Mouse (Mus musculus) intestine, postnatal 0 days (tissue): ENCODE results near the gene Robo1. TPM values are rescaled to one million over a fixed set of nuclear protein-coding genes. Genes with fewer than 3 reads are reported as not detected.
A peak's percentile ranks its signal among the peaks of the same experiment; 100 is the strongest.

Experiments
- ATAC-seq: fragments of 200-750 bp; cut with Nextera tagmentation; 2 replicates; pipeline ENCODE4 v1.8.0; 2017; ENCODE audit warnings: mild to moderate bottlenecking, moderate TSS enrichment, moderate library complexity
- H3K27ac ChIP-seq: fragments of 300-500 bp; sonication (generic); 2 replicates; pipeline ENCODE4 v1.5.1; 2014; ENCODE audit warnings: mild to moderate bottlenecking, low read depth, low read length, moderate library complexity
- H3K27me3 ChIP-seq: fragments of 300-500 bp; sonication (generic); replicated peaks from 2 replicates; pipeline ENCODE4 v1.6.1; 2014; ENCODE audit warnings: low read length, mixed read lengths; ENCODE audit not compliant: control insufficient read depth, insufficient read depth
- H3K36me3 ChIP-seq: fragments of 300-500 bp; sonication (generic); 2 replicates; pipeline ENCODE4 v1.6.1; 2014; ENCODE audit warnings: mild to moderate bottlenecking, moderate library complexity; ENCODE audit not compliant: control insufficient read depth, insufficient read depth
- H3K4me1 ChIP-seq: fragments of 300-500 bp; sonication (generic); replicated peaks from 2 replicates; pipeline ENCODE4 v1.6.1; 2014; ENCODE audit warnings: antibody characterized with exemption, low read length, mixed read lengths; ENCODE audit not compliant: control insufficient read depth, insufficient read depth
- H3K4me2 ChIP-seq: fragments of 300-500 bp; sonication (generic); replicated peaks from 2 replicates; pipeline ENCODE4 v1.6.1; 2014; ENCODE audit warnings: low read depth, mild to moderate bottlenecking, moderate library complexity
- H3K4me3 ChIP-seq: fragments of 300-500 bp; sonication (generic); 2 replicates; pipeline ENCODE4 v1.5.1; 2014; ENCODE audit warnings: low read depth, low read length
- H3K9ac ChIP-seq: fragments of 300-500 bp; sonication (generic); 2 replicates; pipeline ENCODE4 v1.6.1; 2014; ENCODE audit warnings: mild to moderate bottlenecking, low read depth, low read length
- H3K9me3 ChIP-seq: fragments of 300-500 bp; sonication (generic); 2 replicates; pipeline ENCODE4 v1.6.1; 2016; ENCODE audit warnings: mixed run types; ENCODE audit not compliant: control insufficient read depth
- CTCF ChIP-seq: sonication (generic); IDR thresholded peaks from 2 replicates; pipeline ENCODE4 v1.5.1; 2016; ENCODE audit warnings: low read depth, mild to moderate bottlenecking, control low read depth, antibody characterized with exemption, moderate library complexity
- WGBS: fragments of 180-500 bp; shearing (Covaris S2); extraction: QIAGEN DNeasy Blood & Tissue Kit; methylation state at CpG from one replicate; pipeline ENCODE4 v1.1.7; 2014; 5-methylcytosine and 5-hydroxymethylcytosine counted together
- polyA plus RNA-seq: library from polyadenylated mRNA; unstranded; fragments of >200 nt; fragmentation: Nextera tagmentation; extraction: Ambion mirVana; gene quantifications from 2 replicates; pipeline ENCODE4 v1.2.1, GENCODE M21; 2015

Gene Robo1
- polyA plus RNA-seq, 1 experiment from 2014 or later, result 2.7 TPM

DNA sequence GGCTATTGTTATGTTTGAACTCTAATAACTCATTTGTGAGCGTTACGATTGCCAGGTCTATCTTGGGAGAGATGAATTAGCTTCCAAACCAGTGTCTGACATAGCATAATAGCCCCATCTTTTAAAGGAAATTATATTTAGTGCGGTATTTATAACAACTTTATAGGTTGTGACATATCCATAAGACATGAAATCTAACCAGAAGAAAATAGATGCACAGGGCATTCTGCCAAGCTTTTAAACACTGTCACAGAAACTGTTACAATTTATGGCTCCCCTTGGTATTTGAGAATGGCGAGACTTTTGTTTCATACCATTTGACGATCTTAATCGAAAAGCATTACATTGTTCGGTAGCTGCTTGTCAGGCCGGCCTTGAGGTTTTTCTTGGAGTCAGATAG, 632.7 kb downstream of the Robo1 start:
- 58% methylated on average over 8 of the region's 8 CpGs for WGBS
- no peak overlapping the region for H3K4me2 ChIP-seq
- no peaks in the 10 kb centered on the region for H3K4me1 ChIP-seq
- no peaks in the 10 kb centered on the region for H3K36me3 ChIP-seq
- no peak overlapping the region for H3K27ac ChIP-seq
- no peaks in the 10 kb centered on the region for H3K9me3 ChIP-seq
- H3K27me3 ChIP-seq, result no peaks in the 10 kb centered on the region
- H3K9ac ChIP-seq, result no peak overlapping the region
- TF ChIP-seq CTCF, result no peak
- ATAC-seq, result no peak
- no peak overlapping the region for H3K4me3 ChIP-seq

DNA sequence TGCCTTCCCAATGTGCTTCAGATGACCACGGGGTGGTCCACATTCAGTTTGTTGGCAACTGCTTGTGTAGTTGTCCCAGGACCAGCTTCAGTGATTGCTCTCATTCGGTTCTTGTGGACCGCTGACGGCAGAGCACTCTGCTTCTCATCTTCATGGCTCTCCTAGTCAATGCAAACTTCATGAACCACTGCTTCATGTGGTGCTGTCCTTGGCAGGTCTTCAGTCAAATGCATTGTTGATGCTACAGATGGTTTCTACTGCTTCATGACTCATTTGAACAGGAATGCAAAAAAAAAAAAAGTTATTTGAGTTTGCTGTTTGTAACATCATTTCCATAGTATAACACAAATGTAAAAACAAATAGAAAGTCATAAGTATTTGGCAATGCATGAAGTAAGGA, 636.3 kb downstream of the Robo1 start:
- Histone ChIP-seq H3K4me3 (no peak overlapping the region), H3K27me3 (no peaks in the 10 kb centered on the region), H3K9ac (no peak overlapping the region), H3K36me3 (no peaks in the 10 kb centered on the region), H3K4me1 (no peaks in the 10 kb centered on the region), H3K27ac (no peak overlapping the region), H3K4me2 (no peak overlapping the region), H3K9me3 (no peaks in the 10 kb centered on the region)
- 69% methylated on average over 4 of the region's 4 CpGs for WGBS
- TF ChIP-seq CTCF, result no peak
- no peak for ATAC-seq

DNA sequence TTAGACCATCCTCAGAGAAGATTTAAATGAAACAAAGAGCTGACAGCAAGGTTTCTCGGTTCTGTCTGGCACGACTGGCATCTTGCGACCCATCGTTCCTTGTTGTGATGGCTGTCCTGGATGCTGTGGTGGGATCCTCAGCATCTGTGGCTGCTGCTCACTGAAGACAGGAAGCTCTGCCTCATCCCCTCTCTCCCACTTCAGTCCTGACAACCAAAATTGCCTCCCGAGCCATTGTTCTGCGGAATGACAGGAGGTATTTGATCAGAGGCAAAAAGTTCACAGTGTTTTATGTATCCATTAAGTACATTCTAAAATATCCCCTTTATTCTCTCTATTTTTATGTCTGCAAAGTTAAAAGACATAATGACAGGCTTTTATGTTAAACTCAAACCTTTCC, 643.9 kb downstream of the Robo1 start:
- Histone ChIP-seq H3K4me3 (no peak overlapping the region), H3K36me3 (no peaks in the 10 kb centered on the region), H3K27me3 (no peaks in the 10 kb centered on the region), H3K4me2 (no peak overlapping the region), H3K4me1 (no peaks in the 10 kb centered on the region), H3K9ac (no peak overlapping the region), H3K9me3 (no peaks in the 10 kb centered on the region), H3K27ac (no peak overlapping the region)
- no peak for ATAC-seq
- TF ChIP-seq CTCF, result no peak
- whole genome bisulfite sequencing, result 92% methylated on average over 6 of the region's 6 CpGs

DNA sequence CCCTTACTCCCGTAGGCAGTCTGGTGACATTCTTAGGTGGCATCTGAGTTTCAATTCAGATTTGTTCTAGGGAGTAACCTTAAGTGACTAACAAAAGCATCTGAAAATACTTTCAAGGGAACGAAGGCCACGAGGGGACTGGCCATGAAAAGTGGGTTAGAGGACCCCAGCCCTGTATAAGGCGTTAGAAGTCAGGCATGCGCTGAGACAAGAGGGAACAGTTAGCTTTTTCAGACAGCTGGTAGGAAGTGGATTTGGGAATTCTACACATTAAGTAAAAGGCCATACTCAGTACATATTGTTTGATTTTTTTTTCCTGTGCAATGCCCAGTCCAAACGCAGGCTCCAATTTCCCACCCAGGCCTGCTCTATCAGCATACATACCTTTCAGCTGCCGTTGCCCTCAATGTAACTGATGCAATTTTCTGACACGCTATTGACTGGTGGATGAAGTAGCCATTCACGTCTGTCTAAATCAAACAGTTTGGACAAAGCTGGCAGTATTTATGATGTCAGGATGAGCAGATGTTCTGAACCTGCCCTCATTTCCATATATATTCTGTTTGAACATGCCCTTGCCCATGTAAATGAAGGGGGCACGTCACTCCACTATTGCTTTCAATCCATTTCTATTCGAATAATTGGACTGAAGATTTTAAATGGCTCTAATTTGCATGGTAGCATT, 651.1 kb downstream of the Robo1 start:
- Histone ChIP-seq H3K27ac (no peak overlapping the region), H3K36me3 (no peaks in the 10 kb centered on the region), H3K4me2 (no peak overlapping the region), H3K4me1 (no peaks in the 10 kb centered on the region), H3K9ac (no peak overlapping the region), H3K9me3 (no peaks in the 10 kb centered on the region), H3K4me3 (no peak overlapping the region), H3K27me3 (no peaks in the 10 kb centered on the region)
- 87% methylated on average over 11 of the region's 11 CpGs for WGBS
- TF ChIP-seq CTCF, result no peak
- ATAC-seq, result no peak

DNA sequence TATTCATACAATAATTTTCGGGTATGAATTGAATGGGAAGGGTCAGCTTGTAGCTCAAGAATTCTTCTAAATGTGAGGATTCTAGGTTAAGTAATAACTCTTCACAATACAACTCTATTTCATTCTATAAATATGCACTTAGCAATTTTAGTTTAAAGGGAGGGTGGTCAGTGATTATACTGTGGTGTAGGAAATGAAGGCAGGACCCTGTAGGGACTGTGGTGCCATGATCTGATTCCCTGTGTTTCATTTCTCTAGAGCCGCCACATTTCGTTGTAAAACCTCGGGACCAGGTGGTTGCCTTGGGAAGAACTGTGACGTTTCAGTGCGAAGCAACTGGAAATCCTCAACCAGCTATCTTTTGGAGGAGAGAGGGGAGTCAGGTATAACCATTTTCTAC, 651.7 kb downstream of the Robo1 start:
- WGBS, result 92% methylated on average over 6 of the region's 6 CpGs
- ATAC-seq, result no peak
- Histone ChIP-seq H3K27ac (no peak overlapping the region), H3K27me3 (no peaks in the 10 kb centered on the region), H3K36me3 (no peaks in the 10 kb centered on the region), H3K4me3 (no peak overlapping the region), H3K4me1 (no peaks in the 10 kb centered on the region), H3K4me2 (no peak overlapping the region), H3K9ac (no peak overlapping the region), H3K9me3 (no peaks in the 10 kb centered on the region)
- TF ChIP-seq CTCF, result no peak

DNA sequence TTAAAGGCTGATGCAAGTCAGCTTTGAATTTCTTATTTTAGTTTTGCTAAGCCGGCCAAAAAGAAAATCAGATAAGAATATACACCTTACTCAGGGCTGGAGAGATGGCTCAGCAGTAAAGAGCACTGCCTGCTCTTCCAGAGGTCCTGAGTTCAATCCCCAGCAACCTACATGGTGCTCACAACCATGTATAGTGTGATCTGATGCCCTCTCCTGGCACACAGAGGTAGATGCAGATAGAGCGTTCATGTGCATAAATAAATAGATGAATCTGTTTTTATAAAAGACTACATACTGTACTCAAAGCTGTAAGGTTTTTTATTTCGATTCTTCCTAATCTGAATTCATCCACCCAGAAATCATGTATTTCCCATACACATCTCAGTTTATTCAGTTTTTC, 655.7 kb downstream of the Robo1 start:
- WGBS, result 95% methylated on average over 3 of the region's 3 CpGs
- 0 out of 2 replicates have a peak, but pooled peaks have one; percentile 19 for TF ChIP-seq CTCF
- no peak overlapping the region for H3K4me3 ChIP-seq

DNA sequence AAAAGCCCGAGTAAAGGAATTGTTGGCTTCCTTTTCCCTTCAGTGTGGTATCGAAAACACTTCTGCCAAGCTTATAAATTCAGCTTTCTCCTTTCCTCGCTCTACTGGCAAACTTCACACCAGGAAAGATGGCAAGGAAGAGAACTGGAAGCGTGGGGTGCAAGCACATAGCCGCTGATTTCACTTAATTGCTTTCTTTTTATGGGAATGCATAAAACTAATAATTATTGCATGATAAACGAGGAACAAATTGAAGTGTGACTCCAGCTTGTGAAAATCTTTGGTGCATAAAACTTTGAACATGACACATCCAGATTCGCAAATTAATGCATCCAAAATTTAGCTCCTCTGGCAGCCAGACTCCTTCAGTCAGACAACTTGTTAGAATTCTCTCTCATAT, 659.4 kb downstream of the Robo1 start:
- Histone ChIP-seq H3K4me1 (no peaks in the 10 kb centered on the region), H3K4me2 (no peak overlapping the region), H3K4me3 (no peak overlapping the region), H3K36me3 (no peaks in the 10 kb centered on the region), H3K9ac (no peak overlapping the region), H3K27ac (no peak overlapping the region), H3K9me3 (no peaks in the 10 kb centered on the region), H3K27me3 (no peaks in the 10 kb centered on the region)
- no peak for ATAC-seq
- TF ChIP-seq CTCF, result no peak
- 78% methylated on average over 7 of the region's 7 CpGs for WGBS

More for the DNA sequence above, 655.7 kb downstream of the Robo1 start:
- no peak for ATAC-seq
- Histone ChIP-seq H3K9me3 (no peaks in the 10 kb centered on the region), H3K27me3 (no peaks in the 10 kb centered on the region), H3K9ac (no peak overlapping the region), H3K4me2 (no peak overlapping the region), H3K4me1 (no peaks in the 10 kb centered on the region), H3K27ac (no peak overlapping the region), H3K36me3 (no peaks in the 10 kb centered on the region)
